Mouse (Mus musculus): ENCODE measurements around the gene Lman1l. TPM values are rescaled to one million over a fixed set of nuclear protein-coding genes. Genes with fewer than 3 reads are reported as not detected.

The Lman1l gene
- total and polyA plus RNA-seq, 2 experiments from 2014 or later: not detected

DNA sequence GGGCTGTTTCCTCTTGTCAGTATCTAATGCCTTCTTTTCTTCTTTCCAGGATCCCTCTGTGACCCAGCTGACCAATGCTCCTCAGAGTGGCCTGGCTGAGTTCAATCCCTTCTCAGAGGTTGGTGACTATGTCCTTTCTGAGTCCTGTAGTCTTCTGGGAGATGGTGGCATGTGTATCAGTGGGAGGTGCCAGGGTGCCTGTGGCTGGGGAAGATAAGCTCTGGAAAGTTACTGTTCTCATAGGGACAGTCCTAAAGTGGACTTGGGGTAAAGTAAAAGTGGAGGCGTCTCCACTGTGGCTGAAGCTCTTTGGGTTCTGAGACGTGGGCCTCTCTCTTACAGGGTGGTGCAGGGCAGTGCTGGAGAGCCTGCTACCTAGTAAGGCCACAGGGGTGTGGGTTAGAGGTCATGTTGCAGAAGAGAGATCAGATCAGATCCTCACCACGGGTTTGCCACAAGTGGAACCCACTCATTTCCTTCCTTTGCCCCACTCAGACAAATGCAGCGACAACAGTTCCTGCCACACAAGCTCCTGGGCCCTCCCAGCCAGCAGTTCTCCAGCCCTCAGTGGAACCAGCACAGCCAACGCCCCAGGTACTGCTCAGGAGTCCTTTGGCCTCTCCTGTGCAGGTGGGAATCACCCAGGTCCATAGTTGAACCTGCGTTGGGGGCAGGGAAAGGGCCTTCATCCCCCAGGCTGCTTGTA, 43.3 kb downstream of the Lman1l start:
- Histone ChIP-seq H3K4me1 (ENCODE audit: insufficient read depth, low read length) (no peaks in the 10 kb centered on the region), H3K4me2 (ENCODE audit: low read depth, low read length, poor library complexity, severe bottlenecking) (no peak overlapping the region), H3K9me3 (ENCODE audit: low read length) (no peaks in the 10 kb centered on the region), H3K4me3 (ENCODE audit: low read depth, low read length) (no peak overlapping the region), H3K36me3 (ENCODE audit: insufficient read depth, low read length) (peaks cover 50% of the 10 kb centered on the region), H3K9ac (replicated peaks; ENCODE audit: low read length, poor library complexity, severe bottlenecking) (no peak overlapping the region), H3K27me3 (ENCODE audit: insufficient read depth, low read length) (no peaks in the 10 kb centered on the region), H3K27ac (ENCODE audit: low read depth, low read length) (no peak overlapping the region)
- ATAC-seq (ENCODE audit: low FRiP score): no peak
- no peak for TF ChIP-seq CTCF (IDR thresholded peaks at IDR 0.05)
- WGBS: 89% methylated on average over 6 of the region's 6 CpGs
- DNase-seq (ENCODE audit: low spot score): no peak

GRCm38 (mm10) chr9:57575577-57575976, 45.0 kb downstream of the Lman1l start:
- H3K36me3 ChIP-seq (ENCODE audit: insufficient read depth, low read length): peaks cover 34% of the 10 kb centered on the region
- no peaks in the 10 kb centered on the region for H3K9me3 ChIP-seq (ENCODE audit: low read length)
- no peaks in the 10 kb centered on the region for H3K27me3 ChIP-seq (ENCODE audit: insufficient read depth, low read length)
- no peak overlapping the region for H3K9ac ChIP-seq (replicated peaks; ENCODE audit: low read length, poor library complexity, severe bottlenecking)
- DNase-seq (ENCODE audit: low spot score): no peak
- no peak overlapping the region for H3K27ac ChIP-seq (ENCODE audit: low read depth, low read length)
- H3K4me2 ChIP-seq (ENCODE audit: low read depth, low read length, poor library complexity, severe bottlenecking): no peak overlapping the region
- no peak for TF ChIP-seq CTCF (IDR thresholded peaks at IDR 0.05)
- H3K4me3 ChIP-seq (ENCODE audit: low read depth, low read length): no peak overlapping the region
- ATAC-seq (ENCODE audit: low FRiP score): no peak
- H3K4me1 ChIP-seq (ENCODE audit: insufficient read depth, low read length): no peaks in the 10 kb centered on the region
- WGBS: 81% methylated on average over 3 of the region's 3 CpGs

- Histone ChIP-seq H3K9ac (replicated peaks; ENCODE audit: low read length, poor library complexity, severe bottlenecking) (no peak overlapping the region), H3K27ac (ENCODE audit: low read depth, low read length) (no peak overlapping the region), H3K4me3 (ENCODE audit: low read depth, low read length) (no peak overlapping the region), H3K27me3 (ENCODE audit: insufficient read depth, low read length) (no peaks in the 10 kb centered on the region), H3K4me1 (ENCODE audit: insufficient read depth, low read length) (no peaks in the 10 kb centered on the region), H3K36me3 (ENCODE audit: insufficient read depth, low read length) (peaks cover 25% of the 10 kb centered on the region), H3K4me2 (ENCODE audit: low read depth, low read length, poor library complexity, severe bottlenecking) (no peak overlapping the region), H3K9me3 (ENCODE audit: low read length) (no peaks in the 10 kb centered on the region)
- DNase-seq (ENCODE audit: low spot score) (no peak), ATAC-seq (ENCODE audit: low FRiP score) (no peak)
- no peak for TF ChIP-seq CTCF (IDR thresholded peaks at IDR 0.05)
Observed at GRCm38 (mm10) chr9:57574397-57574796, 46.2 kb downstream of the Lman1l start.

- DNase-seq (ENCODE audit: low spot score): no peak
- H3K9ac ChIP-seq (replicated peaks; ENCODE audit: low read length, poor library complexity, severe bottlenecking): no peak overlapping the region
- WGBS: 96% methylated on average over 6 of the region's 6 CpGs
- H3K36me3 ChIP-seq (ENCODE audit: insufficient read depth, low read length): peaks cover 16% of the 10 kb centered on the region
- 0 out of 2 replicates have a peak, but pooled peaks cover 2% of the 10 kb centered on the region for H3K4me1 ChIP-seq (ENCODE audit: insufficient read depth, low read length)
- no peak overlapping the region for H3K4me2 ChIP-seq (ENCODE audit: low read depth, low read length, poor library complexity, severe bottlenecking)
- H3K27ac ChIP-seq (ENCODE audit: low read depth, low read length): no peak overlapping the region
- no peak for ATAC-seq (ENCODE audit: low FRiP score)
- no peak for TF ChIP-seq CTCF (IDR thresholded peaks at IDR 0.05)
- no peak overlapping the region for H3K4me3 ChIP-seq (ENCODE audit: low read depth, low read length)
- H3K27me3 ChIP-seq (ENCODE audit: insufficient read depth, low read length): no peaks in the 10 kb centered on the region
- no peaks in the 10 kb centered on the region for H3K9me3 ChIP-seq (ENCODE audit: low read length)
Observed at GRCm38 (mm10) chr9:57568500-57568899, 52.1 kb downstream of the Lman1l start.

DNA sequence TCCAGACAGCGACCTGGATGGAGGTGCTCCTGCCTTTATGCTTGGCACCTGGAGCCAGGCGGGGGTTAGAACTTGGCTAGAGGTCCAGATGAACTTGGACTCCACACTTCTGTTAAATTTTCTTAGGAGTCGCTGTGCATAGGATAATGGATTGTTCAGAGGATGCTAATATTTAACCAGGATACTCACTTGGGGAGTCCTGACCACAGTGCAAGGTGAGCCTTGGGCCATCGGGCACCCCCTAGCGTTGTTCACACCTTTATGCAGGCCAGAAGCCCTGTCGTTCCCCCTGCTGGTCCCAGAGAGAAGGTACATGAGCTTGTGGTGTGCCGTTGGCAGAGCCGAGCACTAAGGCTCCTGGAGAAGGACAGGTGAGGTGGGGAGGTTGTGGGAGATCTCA, 53.7 kb downstream of the Lman1l start:
- H3K27ac ChIP-seq (ENCODE audit: low read depth, low read length): no peak overlapping the region
- H3K27me3 ChIP-seq (ENCODE audit: insufficient read depth, low read length): no peaks in the 10 kb centered on the region
- ATAC-seq (ENCODE audit: low FRiP score): no peak
- DNase-seq (ENCODE audit: low spot score): no peak
- H3K9ac ChIP-seq (replicated peaks; ENCODE audit: low read length, poor library complexity, severe bottlenecking): no peak overlapping the region
- H3K4me1 ChIP-seq (ENCODE audit: insufficient read depth, low read length): peaks cover 9% of the 10 kb centered on the region; the same call in 1 of the 2 replicates
- peaks cover 16% of the 10 kb centered on the region for H3K36me3 ChIP-seq (ENCODE audit: insufficient read depth, low read length)
- 62% methylated on average over 8 of the region's 8 CpGs for WGBS
- H3K4me2 ChIP-seq (ENCODE audit: low read depth, low read length, poor library complexity, severe bottlenecking): no peak overlapping the region
- no peaks in the 10 kb centered on the region for H3K9me3 ChIP-seq (ENCODE audit: low read length)
- H3K4me3 ChIP-seq (ENCODE audit: low read depth, low read length): no peak overlapping the region
- peak; percentile 44 for TF ChIP-seq CTCF (IDR thresholded peaks at IDR 0.05)

DNA sequence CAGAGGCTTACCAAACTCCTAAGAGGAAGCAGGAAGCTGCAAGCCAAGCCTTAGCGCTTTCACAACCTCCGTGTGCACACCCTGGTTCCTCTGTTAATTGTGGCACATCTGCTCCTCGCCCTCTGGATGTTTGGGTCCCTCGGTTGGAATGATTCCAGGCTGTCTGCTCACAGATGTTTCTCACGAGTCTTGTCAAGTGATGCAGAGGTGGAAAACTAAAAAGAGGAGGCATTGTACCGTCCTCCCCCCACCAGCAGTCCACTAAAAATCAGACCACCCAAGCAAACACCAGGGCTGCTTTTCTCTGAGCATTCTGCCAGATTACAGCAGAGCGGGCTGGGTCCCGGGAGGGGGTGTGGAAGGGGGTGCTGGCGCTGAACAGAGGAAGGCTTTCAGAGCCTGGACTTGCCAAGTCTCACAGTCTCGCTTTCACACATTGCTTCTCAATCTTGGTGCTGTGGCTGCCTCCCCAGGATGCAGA, 54.8 kb downstream of the Lman1l start:
- H3K27me3 ChIP-seq (ENCODE audit: insufficient read depth, low read length): no peaks in the 10 kb centered on the region
- no peak overlapping the region for H3K4me3 ChIP-seq (ENCODE audit: low read depth, low read length)
- peaks cover 16% of the 10 kb centered on the region for H3K36me3 ChIP-seq (ENCODE audit: insufficient read depth, low read length)
- peak; percentile 74 for DNase-seq (ENCODE audit: low spot score)
- peaks cover 16% of the 10 kb centered on the region; the same call in 1 of the 2 replicates for H3K4me1 ChIP-seq (ENCODE audit: insufficient read depth, low read length)
- TF ChIP-seq CTCF (IDR thresholded peaks at IDR 0.05): no peak
- peak overlapping the region; percentile 52; the same call in 1 of the 2 replicates for H3K27ac ChIP-seq (ENCODE audit: low read depth, low read length)
- peak; percentile 42; the same call in 1 of the 2 replicates for ATAC-seq (ENCODE audit: low FRiP score)
- no peak overlapping the region for H3K4me2 ChIP-seq (ENCODE audit: low read depth, low read length, poor library complexity, severe bottlenecking)
- H3K9me3 ChIP-seq (ENCODE audit: low read length): no peaks in the 10 kb centered on the region
- H3K9ac ChIP-seq (replicated peaks; ENCODE audit: low read length, poor library complexity, severe bottlenecking): no peak overlapping the region
- WGBS: 48% methylated on average over 10 of the region's 10 CpGs
